Mouse (Mus musculus) MEL (cell line): Measurements from ENCODE around the gene Cdk1. TPM values are rescaled to one million over a fixed set of nuclear protein-coding genes. Genes with fewer than 3 reads are reported as not detected.

ENCODE experiments used
- DNase-seq: peaks from one replicate; pipeline ENCODE4 v3.0.0; 2011; ENCODE audit warnings: low read depth, low spot score
- H3K27ac ChIP-seq: 2 replicates; pipeline ENCODE4 v1.5.1; 2012; ENCODE audit warnings: low read depth, mild to moderate bottlenecking, control low read depth, low read length, moderate library complexity; ENCODE audit not compliant: control insufficient read depth
- H3K27me3 ChIP-seq, 2 experiments: fragments of 150-350 bp in 1 of 2; sonication (generic) in 1 of 2; 2 replicates each; pipeline ENCODE4 v1.6.1; 2012; ENCODE audit warnings: low read length in 2 of 2, mild to moderate bottlenecking in 2 of 2, improper control_type of control experiment in 1 of 2, moderate library complexity in 1 of 2; ENCODE audit not compliant: insufficient read depth in 2 of 2, control insufficient read depth in 1 of 2
- H3K36me3 ChIP-seq, 2 experiments: 2 replicates each; pipeline ENCODE4 v1.6.1; 2012 to 2014; ENCODE audit warnings: low read length in 2 of 2, improper control_type of control experiment in 1 of 2, inconsistent platforms in 1 of 2, mild to moderate bottlenecking in 1 of 2; ENCODE audit not compliant: insufficient read depth in 2 of 2, control insufficient read depth in 1 of 2
- H3K4me1 ChIP-seq, 2 experiments: fragments of 150-350 bp in 1 of 2; sonication (generic) in 1 of 2; 2 replicates each; pipeline ENCODE4 v1.6.1; 2012; ENCODE audit warnings: low read length in 2 of 2, improper control_type of control experiment in 1 of 2, mild to moderate bottlenecking in 1 of 2; ENCODE audit not compliant: insufficient read depth in 2 of 2, control insufficient read depth in 1 of 2
- H3K4me3 ChIP-seq, 2 experiments: fragments of 150-350 bp in 1 of 2; sonication (generic) in 1 of 2; 2 replicates each; pipeline ENCODE4 v1.5.1; 2012; ENCODE audit warnings: low read depth in 2 of 2, low read length in 2 of 2, mild to moderate bottlenecking in 2 of 2, moderate library complexity in 2 of 2, control low read depth in 1 of 2, improper control_type of control experiment in 1 of 2; ENCODE audit not compliant: control insufficient read depth in 1 of 2, insufficient read depth in 1 of 2
- H3K79me2 ChIP-seq: 2 replicates; pipeline ENCODE4 v1.6.1; 2012; ENCODE audit warnings: mild to moderate bottlenecking, low read length, moderate library complexity; ENCODE audit not compliant: control insufficient read depth, poor library complexity, insufficient read depth
- H3K9ac ChIP-seq: 2 replicates; pipeline ENCODE4 v1.6.1; 2012; ENCODE audit warnings: low read depth, mild to moderate bottlenecking, control low read depth, low read length, moderate library complexity; ENCODE audit not compliant: control insufficient read depth, poor library complexity, severe bottlenecking
- H3K9me3 ChIP-seq: fragments of 150-350 bp; sonication (generic); replicated peaks from 2 replicates; pipeline ENCODE4 v1.6.1; 2012; ENCODE audit warnings: mild to moderate bottlenecking, low read length, improper control_type of control experiment, moderate library complexity; ENCODE audit not compliant: insufficient read depth
- CHD1 ChIP-seq: IDR thresholded peaks from 2 replicates; pipeline ENCODE4 v1.6.1; 2012; ENCODE audit warnings: low read depth, mild to moderate bottlenecking, inconsistent platforms, low read length, improper control_type of control experiment
- CTCF ChIP-seq, 3 experiments: IDR thresholded peaks in 2 of 3; conservative IDR thresholded peaks in 1 of 3; 2 replicates each; pipeline ENCODE4 v1.5.1; 2011 to 2012; ENCODE audit warnings: low read length in 3 of 3, low read depth in 2 of 3, mild to moderate bottlenecking in 2 of 3, improper control_type of control experiment in 1 of 3, inconsistent platforms in 1 of 3, mixed read lengths in 1 of 3, moderate library complexity in 1 of 3; ENCODE audit not compliant: control insufficient read depth in 1 of 3, insufficient read depth in 1 of 3, poor library complexity in 1 of 3, severe bottlenecking in 1 of 3
- EP300 ChIP-seq, 2 experiments: IDR thresholded peaks; 2 replicates each; pipeline ENCODE4 v1.6.1; 2011; ENCODE audit warnings: improper control_type of control experiment in 2 of 2, low read length in 2 of 2, low read depth in 1 of 2, mild to moderate bottlenecking in 1 of 2
- GABPA ChIP-seq: IDR thresholded peaks from 2 replicates; pipeline ENCODE4 v1.6.1; 2012; ENCODE audit warnings: low read depth, mild to moderate bottlenecking, inconsistent platforms, low read length, improper control_type of control experiment, moderate library complexity
- GATA1 ChIP-seq: IDR thresholded peaks from 2 replicates; pipeline ENCODE4 v1.6.1; 2011; ENCODE audit warnings: low read depth, low read length, improper control_type of control experiment
- HCFC1 ChIP-seq: IDR thresholded peaks from 2 replicates; pipeline ENCODE4 v1.6.1; 2012; ENCODE audit warnings: low read depth, mild to moderate bottlenecking, inconsistent platforms, low read length, improper control_type of control experiment, moderate library complexity
- KAT2A ChIP-seq: conservative IDR thresholded peaks from 2 replicates; pipeline ENCODE4 v1.6.1; 2012; ENCODE audit warnings: low read depth, low read length, improper control_type of control experiment, inconsistent platforms
- MXI1 ChIP-seq: IDR thresholded peaks from 2 replicates; pipeline ENCODE4 v1.6.1; 2011; ENCODE audit warnings: mild to moderate bottlenecking, low read depth, low read length, improper control_type of control experiment
- NELFE ChIP-seq: IDR thresholded peaks from 2 replicates; pipeline ENCODE4 v1.6.1; 2011; ENCODE audit warnings: low read depth, low read length, improper control_type of control experiment
- POLR2A ChIP-seq, 2 experiments: IDR thresholded peaks; 2 replicates each; pipeline ENCODE4 v1.6.1; 2011 to 2012; ENCODE audit warnings: low read length in 2 of 2, mild to moderate bottlenecking in 2 of 2, control low read depth in 1 of 2, improper control_type of control experiment in 1 of 2, low read depth in 1 of 2, moderate library complexity in 1 of 2; ENCODE audit not compliant: control insufficient read depth in 1 of 2, insufficient read depth in 1 of 2, poor library complexity in 1 of 2
- POLR2AphosphoS2 ChIP-seq: IDR thresholded peaks from 2 replicates; pipeline ENCODE4 v1.6.1; 2011; ENCODE audit warnings: low read length, improper control_type of control experiment
- POLR2AphosphoS5 ChIP-seq: IDR thresholded peaks from 2 replicates; pipeline ENCODE4 v1.6.1; 2012; ENCODE audit warnings: low read depth, borderline replicate concordance, mild to moderate bottlenecking, inconsistent platforms, low read length, moderate library complexity, mixed read lengths
- RAD21 ChIP-seq: IDR thresholded peaks from 2 replicates; pipeline ENCODE4 v1.6.1; 2011; ENCODE audit warnings: mild to moderate bottlenecking, low read depth, low read length, improper control_type of control experiment
- TAL1 ChIP-seq: IDR thresholded peaks from 2 replicates; pipeline ENCODE4 v1.6.1; 2012; ENCODE audit warnings: mild to moderate bottlenecking, inconsistent platforms, low read length, moderate library complexity, mixed read lengths
- TBP ChIP-seq: IDR thresholded peaks from 2 replicates; pipeline ENCODE4 v1.8.0; 2011; ENCODE audit warnings: low read depth, low read length, improper control_type of control experiment
- UBTF ChIP-seq: IDR thresholded peaks from 2 replicates; pipeline ENCODE4 v1.6.1; 2012; ENCODE audit warnings: low read depth, mild to moderate bottlenecking, inconsistent platforms, low read length, improper control_type of control experiment, moderate library complexity, borderline replicate concordance; ENCODE audit not compliant: insufficient read depth
- USF1 ChIP-seq: IDR thresholded peaks from 2 replicates; pipeline ENCODE4 v1.6.1; 2014; ENCODE audit warnings: low read depth, mild to moderate bottlenecking, inconsistent platforms, low read length, improper control_type of control experiment, moderate library complexity
- USF2 ChIP-seq, 2 experiments: IDR thresholded peaks; 2 replicates each; pipeline ENCODE4 v1.6.1; 2011 to 2012; ENCODE audit warnings: improper control_type of control experiment in 2 of 2, low read length in 2 of 2, borderline replicate concordance in 1 of 2, inconsistent platforms in 1 of 2, low read depth in 1 of 2, mild to moderate bottlenecking in 1 of 2; ENCODE audit not compliant: insufficient read depth in 1 of 2
- ZMIZ1 ChIP-seq: IDR thresholded peaks from 2 replicates; pipeline ENCODE4 v1.6.1; 2012; ENCODE audit warnings: low read depth, mild to moderate bottlenecking, inconsistent platforms, low read length, improper control_type of control experiment, moderate library complexity
- polyA plus RNA-seq, 2 experiments: library from polyadenylated mRNA; stranded (reverse) in 1 of 2; unstranded in 1 of 2; fragments of >175 nt in 1 of 2; fragments of >200 nt in 1 of 2; gene quantifications; 2 replicates each; pipeline versions ENCODE4 v1.2.1 to v1.2.4; 2012; ENCODE audit warnings: low replicate concordance in 2 of 2, low read depth in 1 of 2; ENCODE audit not compliant: insufficient read length in 2 of 2, insufficient read depth in 1 of 2, missing spikeins in 1 of 2
- total RNA-seq: library from RNA; depleted of rRNA; stranded (reverse); fragments of 300-350 nt; gene quantifications from 2 replicates; pipeline ENCODE4 v1.2.3, GENCODE M21; 2012

The Cdk1 gene
- total and polyA plus RNA-seq, 3 experiments, result 223 to 562 (median 311) TPM

- Histone ChIP-seq H3K9ac (no peak overlapping the region), H3K4me3 (no peak overlapping the region), H3K36me3 (no peaks in the 10 kb centered on the region), H3K27me3 (no peaks in the 10 kb centered on the region)
- TF ChIP-seq ZMIZ1, result no peak
- no peak for TF ChIP-seq NELFE
- TF ChIP-seq GATA1, result no peak
- no peak for TF ChIP-seq CTCF (IDR thresholded peaks at IDR 0.05 in 2 of 3, conservative IDR thresholded peaks at IDR 0.05 in 1 of 3; ENCODE audit: control insufficient read depth in 1 of 3, insufficient read depth in 1 of 3, low read depth in 2 of 3, low read length in 3 of 3, poor library complexity in 1 of 3, severe bottlenecking in 1 of 3)
- TF ChIP-seq RAD21, result no peak
- TF ChIP-seq GABPA, result no peak
- TF ChIP-seq USF1, result no peak
- no peak for TF ChIP-seq POLR2AphosphoS5
- TF ChIP-seq UBTF, result no peak
- no peak for TF ChIP-seq USF2 (IDR thresholded peaks at IDR 0.05; ENCODE audit: borderline replicate concordance in 1 of 2, insufficient read depth in 1 of 2, low read depth in 1 of 2, low read length in 2 of 2)
- no peak for TF ChIP-seq EP300 (IDR thresholded peaks at IDR 0.05; ENCODE audit: low read depth in 1 of 2, low read length in 2 of 2)
- no peak for TF ChIP-seq KAT2A
- no peak for TF ChIP-seq CHD1
- no peak for TF ChIP-seq POLR2AphosphoS2
- TF ChIP-seq POLR2A (IDR thresholded peaks at IDR 0.05; ENCODE audit: control insufficient read depth in 1 of 2, insufficient read depth in 1 of 2, low read depth in 1 of 2, low read length in 2 of 2, poor library complexity in 1 of 2), result no peak
- TF ChIP-seq TAL1, result no peak
- TF ChIP-seq HCFC1, result no peak
- TF ChIP-seq MXI1, result no peak
- TF ChIP-seq TBP, result no peak
- TF ChIP-seq, all 39 proteins: peak for 0
- no peak for DNase-seq
- Histone ChIP-seq H3K27ac (no peak overlapping the region), H3K4me1 (no peaks in the 10 kb centered on the region), H3K9me3 (no peaks in the 10 kb centered on the region), H3K79me2 (no peaks in the 10 kb centered on the region)
Measured at GRCm38 (mm10) chr10:69327362-69327761, 25.4 kb downstream of the Cdk1 start.

- Histone ChIP-seq H3K27me3 (no peaks in the 10 kb centered on the region), H3K27ac (no peak overlapping the region), H3K9me3 (no peaks in the 10 kb centered on the region), H3K4me1 (no peaks in the 10 kb centered on the region), H3K36me3 (no peaks in the 10 kb centered on the region), H3K79me2 (no peaks in the 10 kb centered on the region), H3K4me3 (no peak overlapping the region), H3K9ac (no peak overlapping the region)
- DNase-seq, result no peak
- no peak for TF ChIP-seq HCFC1
Measured at GRCm38 (mm10) chr10:69326433-69326832, 26.3 kb downstream of the Cdk1 start.
